Mouse (Mus musculus) neutrophil, adult 5-6 weeks (primary cell): ENCODE results near the gene Ap3b1. TPM values are rescaled to one million over a fixed set of nuclear protein-coding genes. Genes with fewer than 3 reads are reported as not detected.
"Not testable (repeated sequence)": the region's sequence is repeated elsewhere in the genome, so short reads cannot be mapped to it uniquely, and the experiment has no call there.

Source experiments
- ATAC-seq: fragments of 151-379, 151-347 bp; 2 replicates; pipeline ENCODE4 v1.8.0; 2017; ENCODE audit warnings: mild to moderate bottlenecking, moderate TSS enrichment; ENCODE audit not compliant: insufficient number of reproducible peaks, poor library complexity, low FRiP score, severe bottlenecking; ENCODE audit errors: extremely low read depth
- total RNA-seq: library from RNA; stranded (forward); fragments of 200-1000 nt; gene quantifications from 2 replicates; pipeline ENCODE4 v1.2.3, GENCODE M21; 2017

Gene Ap3b1
- total RNA-seq = 101 and 112 TPM in 2 replicates

- ATAC-seq = peak; percentile 69
Observed at GRCm38 (mm10) chr13:94358401-94359265, at the start of gene Ap3b1. Gene Ap3b1, plus strand, starts transcription at chr13:94358960.

- not testable (repeated sequence) for ATAC-seq
Observed at GRCm38 (mm10) chr13:94312812-94313211, 45.9 kb upstream of the Ap3b1 start.

- ATAC-seq = no peak
Observed at GRCm38 (mm10) chr13:94316975-94317511, 41.7 kb upstream of the Ap3b1 start.

GRCm38 (mm10) chr13:94321094-94321792 lies 37.5 kb upstream of the Ap3b1 start:
- no peak for ATAC-seq

- no peak for ATAC-seq
Observed at GRCm38 (mm10) chr13:94322475-94322874, 36.3 kb upstream of the Ap3b1 start.

GRCm38 (mm10) chr13:94328063-94328462 lies 30.7 kb upstream of the Ap3b1 start:
- ATAC-seq = no peak

- not testable (repeated sequence) for ATAC-seq
Observed at GRCm38 (mm10) chr13:94329005-94329404, 29.8 kb upstream of the Ap3b1 start.

- no peak for ATAC-seq
Observed at GRCm38 (mm10) chr13:94330392-94330979, 28.3 kb upstream of the Ap3b1 start.

- no peak for ATAC-seq
Observed at GRCm38 (mm10) chr13:94338357-94338756, 20.4 kb upstream of the Ap3b1 start.

GRCm38 (mm10) chr13:94343192-94343591 lies 15.6 kb upstream of the Ap3b1 start:
- no peak for ATAC-seq

- ATAC-seq = not testable (repeated sequence)
Observed at GRCm38 (mm10) chr13:94344600-94344999, 14.2 kb upstream of the Ap3b1 start.

- ATAC-seq = no peak
Observed at GRCm38 (mm10) chr13:94354584-94354983, 4.2 kb upstream of the Ap3b1 start.

- peak; percentile 18; the same call in 1 of the 2 replicates for ATAC-seq
Observed at GRCm38 (mm10) chr13:94358101-94358400, 709 bp upstream of the Ap3b1 start.

- no peak for ATAC-seq
Observed at GRCm38 (mm10) chr13:94359282-94359920, 641 bp downstream of the Ap3b1 start.

GRCm38 (mm10) chr13:94361013-94361580 lies 2.3 kb downstream of the Ap3b1 start:
- not testable (repeated sequence) for ATAC-seq

- no peak for ATAC-seq
Observed at GRCm38 (mm10) chr13:94364336-94364735, 5.6 kb downstream of the Ap3b1 start.

- no peak for ATAC-seq
Observed at GRCm38 (mm10) chr13:94365108-94365907, 6.5 kb downstream of the Ap3b1 start.

GRCm38 (mm10) chr13:94367869-94368268 lies 9.1 kb downstream of the Ap3b1 start:
- no peak for ATAC-seq
